Mouse (Mus musculus): Measurements from ENCODE around the gene Ndufaf3.

The Ndufaf3 gene

GRCm38 (mm10) chr9:108572321-108572720 lies 5.1 kb upstream of the Ndufaf3 start:
- no peak for DNase-seq (ENCODE audit: low read depth)

- no peak for DNase-seq (ENCODE audit: low read depth)
Measured at GRCm38 (mm10) chr9:108571401-108571973, 4.3 kb upstream of the Ndufaf3 start.

GRCm38 (mm10) chr9:108570207-108570896 lies 3.1 kb upstream of the Ndufaf3 start:
- peak; percentile 90 for DNase-seq (ENCODE audit: low read depth)

- peak; percentile 90 for DNase-seq (ENCODE audit: low read depth)
Measured at GRCm38 (mm10) chr9:108569381-108570206, 2.4 kb upstream of the Ndufaf3 start, which contains the start of gene Dalrd3. Gene Dalrd3, plus strand, starts transcription at chr9:108569886.

- peak; percentile 15 for DNase-seq (ENCODE audit: low read depth)
Measured at GRCm38 (mm10) chr9:108568511-108568921, 1.3 kb upstream of the Ndufaf3 start.

- no peak for DNase-seq (ENCODE audit: low read depth)
Measured at GRCm38 (mm10) chr9:108567931-108568419, 741 bp upstream of the Ndufaf3 start.

GRCm38 (mm10) chr9:108565881-108566814 lies 1.1 kb downstream of the Ndufaf3 start:
- peak; percentile 36 for DNase-seq (ENCODE audit: low read depth)

GRCm38 (mm10) chr9:108564131-108564530 lies 3.1 kb downstream of the Ndufaf3 start:
- DNase-seq (ENCODE audit: low read depth) = no peak

- no peak for DNase-seq (ENCODE audit: low read depth)
Measured at GRCm38 (mm10) chr9:108563671-108564070, 3.6 kb downstream of the Ndufaf3 start.

GRCm38 (mm10) chr9:108560227-108560841 lies 6.9 kb downstream of the Ndufaf3 start, which contains the start of gene Impdh2:
Gene Impdh2, plus strand, starts transcription at chr9:108560286.
- peak; percentile 99 for DNase-seq (ENCODE audit: low read depth)

- no peak for DNase-seq (ENCODE audit: low read depth)
Measured at GRCm38 (mm10) chr9:108559169-108559568, 8.1 kb downstream of the Ndufaf3 start.

GRCm38 (mm10) chr9:108546875-108547274 lies 20.4 kb downstream of the Ndufaf3 start:
- DNase-seq (ENCODE audit: low read depth) = no peak

- DNase-seq (ENCODE audit: low read depth) = no peak
Measured at GRCm38 (mm10) chr9:108545986-108546385, 21.2 kb downstream of the Ndufaf3 start.

GRCm38 (mm10) chr9:108540846-108541245 lies 26.4 kb downstream of the Ndufaf3 start:
- peak; percentile 65 for DNase-seq (ENCODE audit: low read depth)

GRCm38 (mm10) chr9:108531496-108531895 lies 35.7 kb downstream of the Ndufaf3 start:
- no peak for DNase-seq (ENCODE audit: low read depth)

- DNase-seq (ENCODE audit: low read depth) = no peak
Measured at GRCm38 (mm10) chr9:108530954-108531353, 36.3 kb downstream of the Ndufaf3 start.

- no peak for DNase-seq (ENCODE audit: low read depth)
Measured at GRCm38 (mm10) chr9:108525400-108525799, 41.8 kb downstream of the Ndufaf3 start.

- no peak for DNase-seq (ENCODE audit: low read depth)
Measured at GRCm38 (mm10) chr9:108523341-108523740, 43.9 kb downstream of the Ndufaf3 start.

GRCm38 (mm10) chr9:108521604-108522003 lies 45.6 kb downstream of the Ndufaf3 start:
- no peak for DNase-seq (ENCODE audit: low read depth)

- DNase-seq (ENCODE audit: low read depth) = peak; percentile 85
Measured at GRCm38 (mm10) chr9:108517931-108518332, 49.3 kb downstream of the Ndufaf3 start.
